Mouse (Mus musculus) 3134 (cell line): ENCODE measurements around the gene Zfp626.
"Not testable (repeated sequence)": the region's sequence is repeated elsewhere in the genome, so short reads cannot be mapped to it uniquely, and the experiment has no call there.

Source experiments
- DNase-seq: peaks from one replicate; pipeline ENCODE4 v3.0.0-alpha.2; 2011; ENCODE audit warnings: low spot score; ENCODE audit not compliant: insufficient read length; ENCODE audit errors: extremely low read depth

The Zfp626 gene

DNA sequence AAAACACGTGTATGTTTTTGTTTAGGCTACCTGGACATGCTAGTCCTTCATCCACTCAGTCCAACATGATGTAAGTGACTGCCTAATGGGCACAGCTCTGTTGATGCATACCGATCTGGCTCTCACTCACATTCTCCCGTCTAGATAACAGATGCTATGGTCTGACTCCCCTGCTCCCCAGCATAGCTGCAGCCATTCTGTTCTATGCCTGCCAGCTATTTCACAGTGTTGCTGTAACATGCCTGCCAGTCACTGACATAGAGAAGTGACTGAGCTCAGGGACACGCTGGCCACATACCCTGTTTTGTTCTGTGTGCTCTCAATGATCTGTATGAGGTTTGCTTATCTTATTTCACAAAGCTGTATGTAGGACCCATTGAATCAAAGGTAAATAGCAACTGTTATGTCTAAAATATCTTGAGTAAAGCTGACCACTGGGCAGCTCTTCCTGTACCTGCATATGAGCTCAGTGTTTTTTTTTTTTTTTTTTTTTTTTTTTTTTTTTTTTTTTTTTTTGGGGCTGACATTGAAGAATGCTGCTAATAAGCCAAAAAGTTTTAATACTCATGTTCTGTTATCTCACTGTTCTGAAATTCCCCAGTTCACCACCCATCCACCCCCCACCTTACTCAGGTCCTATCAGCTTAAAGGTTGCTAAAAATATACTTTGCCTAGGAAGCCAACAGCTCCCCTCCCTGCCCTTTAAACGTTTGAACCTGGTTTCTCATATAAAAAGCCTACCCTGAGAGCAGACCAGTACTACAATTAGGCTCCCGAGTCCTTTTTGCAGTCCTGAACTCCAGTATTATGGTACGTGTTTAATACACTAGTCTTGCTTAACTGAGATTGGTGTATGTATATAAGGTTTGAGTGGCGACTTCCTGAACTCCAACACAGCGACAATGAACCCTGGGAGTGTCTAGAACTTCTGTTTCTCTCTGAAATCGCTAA, 52.6 kb downstream of the Zfp626 start:
- no peak for DNase-seq

DNA sequence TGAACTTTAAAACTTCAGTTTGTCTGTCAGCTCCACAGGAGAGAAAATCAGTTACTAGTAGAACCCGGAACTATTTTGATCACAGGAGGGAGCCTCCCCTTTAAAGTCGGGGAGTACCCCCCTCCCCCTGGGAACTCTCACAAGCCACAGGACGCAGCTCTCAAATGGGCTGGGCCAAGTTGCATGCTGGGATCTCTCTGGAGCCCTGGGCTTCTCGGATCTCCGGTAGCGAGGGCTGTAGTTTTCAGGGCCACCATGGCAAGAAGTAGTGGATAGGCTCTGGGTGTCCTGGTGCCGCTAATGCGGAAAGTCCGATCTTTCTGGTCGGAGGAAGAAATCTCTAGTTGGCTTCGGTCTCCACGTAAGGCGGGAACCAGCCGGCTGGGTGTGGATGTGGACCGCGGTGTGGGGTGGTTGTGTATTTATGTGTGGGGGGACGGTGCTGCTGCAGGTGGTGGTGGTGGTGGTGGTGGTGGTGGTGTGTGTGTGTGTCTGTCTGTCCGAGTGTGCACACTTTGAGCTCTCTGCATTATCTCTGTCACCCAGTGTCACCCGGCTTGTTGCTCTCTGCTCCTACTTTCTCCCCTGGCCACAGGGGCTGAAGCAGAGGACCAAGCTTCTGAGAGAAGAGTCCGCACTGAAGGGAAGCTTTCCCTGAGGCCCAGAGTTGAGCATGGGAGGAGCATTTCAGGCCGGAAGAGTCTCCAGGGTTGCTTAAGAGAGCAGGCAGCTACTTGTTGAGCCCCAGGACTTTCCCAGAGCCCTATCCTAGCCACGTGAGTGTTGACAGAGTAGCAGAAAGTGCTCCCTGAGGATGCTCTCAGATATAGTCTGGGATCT, 53.6 kb downstream of the Zfp626 start:
- peak; percentile 64 for DNase-seq

DNA sequence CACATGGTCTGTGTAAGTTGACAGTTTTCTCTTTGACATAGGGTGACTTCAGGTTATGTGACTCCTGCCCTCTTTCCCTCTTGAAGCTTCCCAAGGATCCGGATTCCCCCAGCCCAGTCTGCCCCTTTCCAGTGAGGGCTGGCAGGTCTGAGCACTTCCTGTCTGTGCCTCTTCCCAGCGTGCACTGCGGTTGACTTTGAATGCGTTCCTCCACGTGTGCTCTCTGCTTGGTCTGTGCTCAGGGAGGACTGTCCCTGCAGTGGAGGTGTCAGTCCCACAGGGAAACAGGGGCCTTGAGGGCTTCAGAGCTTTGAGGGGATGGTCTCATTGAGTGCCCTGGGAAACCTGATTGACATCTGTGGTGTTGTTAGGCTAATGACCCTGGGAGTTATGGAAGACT, 55.6 kb downstream of the Zfp626 start:
- not testable (repeated sequence) for DNase-seq
